Mouse (Mus musculus): ENCODE results near the gene Qpctl.
A peak's percentile ranks its signal among the peaks of the same experiment; 100 is the strongest.

Gene Qpctl

DNA sequence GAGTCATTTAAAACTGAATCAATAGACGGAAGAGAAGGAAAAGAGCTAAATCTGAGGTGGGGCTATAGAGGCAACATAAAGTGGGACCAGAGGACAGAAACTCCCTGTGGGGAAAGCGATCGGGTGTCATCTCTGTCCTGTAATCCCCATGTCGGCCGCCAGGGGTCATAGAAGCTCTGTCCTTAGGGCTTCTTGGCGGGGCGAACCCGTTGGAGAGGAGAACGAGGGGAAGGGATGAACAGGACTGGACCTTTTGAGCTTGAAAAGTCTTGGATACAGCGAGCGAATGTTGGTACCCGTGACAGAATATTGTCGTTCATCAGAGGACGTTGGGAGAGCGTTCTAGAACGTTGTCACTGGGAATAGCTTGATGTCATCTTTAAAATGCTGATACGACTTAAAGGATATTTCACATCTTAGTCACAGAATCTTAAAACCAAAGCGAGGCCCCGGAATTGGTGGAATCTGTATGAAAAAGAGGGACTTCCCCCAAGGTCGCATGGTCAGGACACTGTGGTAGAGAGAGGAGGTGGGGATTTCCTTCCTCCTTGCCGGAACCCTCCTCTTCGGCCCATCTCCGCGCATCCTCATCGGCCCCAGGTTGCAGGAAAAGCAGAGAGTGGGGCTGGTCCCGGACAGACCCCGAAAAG, 29.5 kb upstream of the Qpctl start:
- no peak for TF ChIP-seq POU5F1 (IDR thresholded peaks at IDR 0.05; ENCODE audit: borderline replicate concordance, low read length)
- TF ChIP-seq CTCF (conservative IDR thresholded peaks at IDR 0.05; ENCODE audit: low read length) = peak; percentile 88
- no peak for TF ChIP-seq NANOG (IDR thresholded peaks at IDR 0.05; ENCODE audit: borderline replicate concordance, low read length)

GRCm38 (mm10) chr7:19178035-19178434, 28.9 kb upstream of the Qpctl start:
- Histone ChIP-seq H3K27me3 (ENCODE audit: insufficient read depth, low read length) (peaks cover 26% of the 10 kb centered on the region), H3K4me1 (replicated peaks; ENCODE audit: low read depth, low read length) (peaks cover 69% of the 10 kb centered on the region), H3K9me3 (ENCODE audit: low read length) (no peaks in the 10 kb centered on the region), H3K36me3 (ENCODE audit: insufficient read depth, low read length) (0 out of 2 replicates have a peak, but pooled peaks cover 6% of the 10 kb centered on the region), H3K4me3 (replicated peaks; ENCODE audit: low read length) (peak overlapping the region; percentile 43)
- TF ChIP-seq POU5F1 (IDR thresholded peaks at IDR 0.05; ENCODE audit: borderline replicate concordance, low read length) (no peak), CTCF (conservative IDR thresholded peaks at IDR 0.05; ENCODE audit: low read length) (no peak), NANOG (IDR thresholded peaks at IDR 0.05; ENCODE audit: borderline replicate concordance, low read length) (no peak)

More for the DNA sequence above, 29.5 kb upstream of the Qpctl start:
- Histone ChIP-seq H3K4me3 (replicated peaks; ENCODE audit: low read length) (peak overlapping the region; percentile 66), H3K4me1 (replicated peaks; ENCODE audit: low read depth, low read length) (peaks cover 69% of the 10 kb centered on the region), H3K9me3 (ENCODE audit: low read length) (no peaks in the 10 kb centered on the region), H3K36me3 (ENCODE audit: insufficient read depth, low read length) (0 out of 2 replicates have a peak, but pooled peaks cover 6% of the 10 kb centered on the region), H3K27me3 (ENCODE audit: insufficient read depth, low read length) (peaks cover 26% of the 10 kb centered on the region)

GRCm38 (mm10) chr7:19177216-19177615, 28.1 kb upstream of the Qpctl start:
- H3K27me3 ChIP-seq (ENCODE audit: insufficient read depth, low read length) = peaks cover 26% of the 10 kb centered on the region
- no peaks in the 10 kb centered on the region for H3K9me3 ChIP-seq (ENCODE audit: low read length)
- no peak for TF ChIP-seq CTCF (conservative IDR thresholded peaks at IDR 0.05; ENCODE audit: low read length)
- peaks cover 69% of the 10 kb centered on the region for H3K4me1 ChIP-seq (replicated peaks; ENCODE audit: low read depth, low read length)
- no peak overlapping the region for H3K4me3 ChIP-seq (replicated peaks; ENCODE audit: low read length)
- H3K36me3 ChIP-seq (ENCODE audit: insufficient read depth, low read length) = no peaks in the 10 kb centered on the region

- Histone ChIP-seq H3K27me3 (ENCODE audit: insufficient read depth, low read length) (peaks cover 26% of the 10 kb centered on the region), H3K4me1 (replicated peaks; ENCODE audit: low read depth, low read length) (peaks cover 69% of the 10 kb centered on the region), H3K36me3 (ENCODE audit: insufficient read depth, low read length) (no peaks in the 10 kb centered on the region), H3K9me3 (ENCODE audit: low read length) (no peaks in the 10 kb centered on the region), H3K4me3 (replicated peaks; ENCODE audit: low read length) (peak overlapping the region; percentile 77)
- no peak for TF ChIP-seq POU5F1 (IDR thresholded peaks at IDR 0.05; ENCODE audit: borderline replicate concordance, low read length)
These were observed 27.4 kb upstream of the Qpctl start for GRCm38 (mm10) chr7:19176516-19176947.

- TF ChIP-seq NANOG (IDR thresholded peaks at IDR 0.05; ENCODE audit: borderline replicate concordance, low read length) (no peak), CTCF (conservative IDR thresholded peaks at IDR 0.05; ENCODE audit: low read length) (no peak), POU5F1 (IDR thresholded peaks at IDR 0.05; ENCODE audit: borderline replicate concordance, low read length) (no peak)
These were observed 26.8 kb upstream of the Qpctl start, which contains the start of gene Eml2 for GRCm38 (mm10) chr7:19175708-19176515. TSS of gene Eml2 (plus strand) at chr7:19176421.

DNA sequence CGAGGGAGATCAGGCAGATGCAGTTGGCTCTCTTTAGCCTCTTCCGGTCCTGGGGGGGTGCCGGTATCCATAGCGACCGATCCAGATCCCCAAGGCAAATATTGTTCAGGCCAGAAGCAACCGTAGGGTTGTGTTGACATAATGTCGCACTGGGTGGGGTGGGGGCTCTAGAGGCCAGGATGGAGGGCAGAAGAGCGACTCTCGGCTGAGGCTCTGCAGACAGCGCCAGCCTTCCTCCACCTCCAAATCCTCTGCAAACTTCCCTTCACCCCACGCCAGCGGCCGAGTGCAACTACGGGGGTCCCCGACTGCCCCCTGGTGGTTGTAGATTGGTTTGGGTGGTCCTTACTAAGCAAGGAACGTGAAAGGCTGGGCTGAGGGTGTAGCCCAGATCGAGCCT, 23.8 kb upstream of the Qpctl start:
- H3K36me3 ChIP-seq (ENCODE audit: insufficient read depth, low read length) = no peaks in the 10 kb centered on the region
- H3K27me3 ChIP-seq (ENCODE audit: insufficient read depth, low read length) = peaks cover 27% of the 10 kb centered on the region
- TF ChIP-seq CTCF (conservative IDR thresholded peaks at IDR 0.05; ENCODE audit: low read length) (peak; percentile 79), POU5F1 (IDR thresholded peaks at IDR 0.05; ENCODE audit: borderline replicate concordance, low read length) (no peak), NANOG (IDR thresholded peaks at IDR 0.05; ENCODE audit: borderline replicate concordance, low read length) (no peak)
- H3K4me3 ChIP-seq (replicated peaks; ENCODE audit: low read length) = peak overlapping the region; percentile 55; the same call in 1 of the 2 replicates
- H3K4me1 ChIP-seq (replicated peaks; ENCODE audit: low read depth, low read length) = peaks cover 58% of the 10 kb centered on the region
- H3K9me3 ChIP-seq (ENCODE audit: low read length) = no peaks in the 10 kb centered on the region

More at GRCm38 (mm10) chr7:19175708-19176515, 26.8 kb upstream of the Qpctl start, which contains the start of gene Eml2:
- H3K4me3 ChIP-seq (replicated peaks; ENCODE audit: low read length) = peak within 1 kb of the TSS; percentile 77
- peaks cover 66% of the 10 kb centered on the region for H3K4me1 ChIP-seq (replicated peaks; ENCODE audit: low read depth, low read length)
- H3K36me3 ChIP-seq (ENCODE audit: insufficient read depth, low read length) = no peaks in the 10 kb centered on the region
- H3K9me3 ChIP-seq (ENCODE audit: low read length) = no peaks in the 10 kb centered on the region
- H3K27me3 ChIP-seq (ENCODE audit: insufficient read depth, low read length) = peaks cover 26% of the 10 kb centered on the region

DNA sequence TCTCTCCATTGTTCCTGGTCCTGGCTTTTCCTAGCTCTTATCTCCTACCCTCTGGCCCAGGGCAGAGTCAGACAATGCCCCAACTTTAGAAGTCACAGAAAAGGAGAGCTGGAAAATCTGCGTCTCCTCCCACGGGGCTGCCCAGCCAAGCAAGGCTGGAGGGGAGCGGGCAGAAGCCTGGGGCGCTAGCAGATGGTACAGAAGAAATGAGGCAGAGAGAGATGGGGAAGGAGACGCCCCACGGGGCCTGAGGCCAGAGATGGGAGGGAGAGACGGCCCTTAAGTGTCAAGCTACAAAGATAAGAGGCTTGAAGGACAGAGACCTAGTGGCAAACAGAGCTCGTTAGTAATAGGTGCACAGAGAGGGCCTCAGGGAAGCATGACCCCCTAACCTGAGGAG, 22.7 kb upstream of the Qpctl start:
- H3K4me1 ChIP-seq (replicated peaks; ENCODE audit: low read depth, low read length) = peaks cover 49% of the 10 kb centered on the region
- H3K27me3 ChIP-seq (ENCODE audit: insufficient read depth, low read length) = peaks cover 16% of the 10 kb centered on the region
- no peaks in the 10 kb centered on the region for H3K9me3 ChIP-seq (ENCODE audit: low read length)
- 0 out of 2 replicates have a peak overlapping the region, but pooled peaks have one; percentile 55 for H3K4me3 ChIP-seq (replicated peaks; ENCODE audit: low read length)
- no peak for TF ChIP-seq POU5F1 (IDR thresholded peaks at IDR 0.05; ENCODE audit: borderline replicate concordance, low read length)
- TF ChIP-seq CTCF (conservative IDR thresholded peaks at IDR 0.05; ENCODE audit: low read length) = no peak
- TF ChIP-seq NANOG (IDR thresholded peaks at IDR 0.05; ENCODE audit: borderline replicate concordance, low read length) = no peak
- no peaks in the 10 kb centered on the region for H3K36me3 ChIP-seq (ENCODE audit: insufficient read depth, low read length)

GRCm38 (mm10) chr7:19170142-19170541, 21.1 kb upstream of the Qpctl start:
- TF ChIP-seq NANOG (IDR thresholded peaks at IDR 0.05; ENCODE audit: borderline replicate concordance, low read length) (no peak), CTCF (conservative IDR thresholded peaks at IDR 0.05; ENCODE audit: low read length) (no peak), POU5F1 (IDR thresholded peaks at IDR 0.05; ENCODE audit: borderline replicate concordance, low read length) (no peak)
- Histone ChIP-seq H3K9me3 (ENCODE audit: low read length) (no peaks in the 10 kb centered on the region), H3K36me3 (ENCODE audit: insufficient read depth, low read length) (no peaks in the 10 kb centered on the region), H3K4me3 (replicated peaks; ENCODE audit: low read length) (no peak overlapping the region), H3K4me1 (replicated peaks; ENCODE audit: low read depth, low read length) (peaks cover 56% of the 10 kb centered on the region), H3K27me3 (ENCODE audit: insufficient read depth, low read length) (peaks cover 20% of the 10 kb centered on the region)
